Mouse (Mus musculus) CD4-positive, CD25-positive, alpha-beta regulatory T cell, adult 4 months (primary cell): Measurements from ENCODE around the gene Ino80b. TPM values are rescaled to one million over a fixed set of nuclear protein-coding genes. Genes with fewer than 3 reads are reported as not detected.

Experiments
- ATAC-seq: one replicate; pipeline ENCODE4 v1.8.0; 2017
- polyA plus RNA-seq, 2 experiments: library from polyadenylated mRNA; unstranded; fragments of 100-300 nt; shearing (Covaris generic); gene quantifications; one replicate each; pipeline ENCODE4 v1.2.1; 2017

Gene Ino80b
- polyA plus RNA-seq, 2 experiments from 2014 or later: 0.56 to 3.3 TPM

DNA sequence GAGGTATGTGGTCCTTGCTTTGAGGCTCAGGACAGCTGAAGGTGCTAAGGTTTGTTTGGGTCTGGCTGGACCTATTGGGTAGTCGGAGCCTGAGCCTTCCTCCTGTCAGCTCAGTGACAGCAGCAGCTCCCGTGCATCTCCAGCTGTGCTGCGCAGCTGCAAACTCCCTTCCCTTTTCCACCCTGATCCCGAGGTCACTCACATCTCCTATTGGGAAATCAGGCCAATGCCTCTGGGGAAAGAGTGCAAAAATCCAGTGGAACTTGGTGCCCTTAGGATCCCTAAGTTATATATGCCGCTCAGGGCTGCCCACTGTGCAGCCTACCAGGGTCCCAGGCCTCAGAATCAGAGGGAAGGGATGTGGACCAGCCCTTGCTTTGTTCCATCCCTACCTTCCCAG lies 41.7 kb downstream of the Ino80b start:
- no peak for ATAC-seq

DNA sequence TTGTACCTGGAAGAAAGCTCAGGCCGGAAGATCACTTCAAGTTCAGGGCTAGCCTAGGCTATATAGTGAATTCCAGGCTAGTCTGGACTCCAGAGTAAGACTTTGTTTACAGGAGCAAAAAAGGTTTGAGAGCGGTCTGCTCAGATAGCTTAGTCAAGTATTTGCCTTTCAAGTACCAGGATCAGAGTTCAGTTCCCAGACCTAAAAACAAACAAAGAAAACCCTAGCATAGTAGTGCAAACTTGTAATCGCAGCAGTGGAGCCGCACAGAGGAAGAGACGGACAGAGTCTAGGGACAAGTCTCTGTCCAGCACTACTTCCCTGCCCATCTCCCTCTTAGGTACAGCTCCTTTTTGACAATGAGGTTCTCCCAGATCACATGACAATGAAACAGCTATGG lies 45.0 kb downstream of the Ino80b start:
- ATAC-seq: no peak

DNA sequence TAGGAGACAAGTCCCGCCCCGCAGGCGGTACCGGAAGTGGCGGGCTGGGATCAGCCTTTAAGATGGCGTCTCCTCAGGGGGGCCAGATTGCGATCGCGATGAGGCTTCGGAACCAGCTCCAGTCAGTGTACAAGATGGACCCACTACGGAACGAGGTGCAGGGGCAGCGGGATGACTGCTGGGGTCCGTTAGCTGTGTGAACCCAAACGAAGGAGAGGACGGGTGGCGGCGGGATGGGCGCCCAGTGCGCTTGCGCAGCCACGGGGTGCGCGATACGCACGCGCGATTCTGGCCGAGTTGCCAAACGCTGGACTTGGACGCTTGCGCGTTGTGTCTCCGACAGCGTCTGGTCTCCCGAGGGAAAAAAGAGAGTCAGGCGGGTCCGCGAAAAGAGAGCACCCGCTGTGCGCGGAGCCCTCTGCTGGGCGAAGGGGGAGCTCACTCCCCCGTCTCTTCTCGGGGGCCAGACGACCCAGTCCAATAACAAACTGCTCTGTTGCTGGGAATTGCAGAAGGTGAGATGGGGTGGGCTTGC lies 46.8 kb downstream of the Ino80b start:
- ATAC-seq: peak; percentile 96

DNA sequence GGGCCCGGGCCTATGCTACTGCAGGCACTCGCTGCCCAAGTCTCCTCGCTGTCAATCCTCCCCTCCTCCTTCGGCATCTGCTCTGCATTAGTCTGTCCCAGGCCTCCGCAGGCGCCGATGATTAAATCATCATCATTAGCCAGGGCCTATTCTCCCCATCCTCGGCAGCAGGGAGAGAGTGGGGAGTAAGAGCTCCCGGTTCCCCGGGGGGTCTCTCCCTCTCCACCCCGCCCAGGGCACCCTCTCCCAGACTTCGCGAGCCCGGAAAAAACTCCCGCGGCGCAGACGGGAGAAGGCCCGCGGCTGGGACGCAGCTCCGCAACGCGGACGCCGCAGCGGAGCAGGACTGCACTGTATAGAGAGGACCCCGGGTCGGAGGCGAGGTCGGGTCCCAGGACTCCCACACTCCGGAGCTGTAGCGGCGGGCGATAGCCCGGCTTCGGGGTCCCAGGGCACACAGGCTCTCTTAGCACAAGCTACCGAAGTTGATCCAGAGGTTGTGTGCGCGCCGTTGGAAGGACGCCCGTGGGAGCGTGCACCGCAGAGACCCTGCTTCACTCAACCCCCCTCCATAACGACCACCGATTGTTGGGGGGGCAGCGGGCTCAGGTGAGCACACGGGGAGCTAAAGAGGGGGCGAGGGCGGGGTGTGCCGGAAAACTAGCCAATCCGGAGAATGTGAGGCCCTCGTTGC lies 47.5 kb downstream of the Ino80b start, which contains the start of gene Pcgf1:
Gene Pcgf1 (plus strand): TSS at position 240 of the 694 bp plus-strand sequence.
- peak; percentile 40 for ATAC-seq

DNA sequence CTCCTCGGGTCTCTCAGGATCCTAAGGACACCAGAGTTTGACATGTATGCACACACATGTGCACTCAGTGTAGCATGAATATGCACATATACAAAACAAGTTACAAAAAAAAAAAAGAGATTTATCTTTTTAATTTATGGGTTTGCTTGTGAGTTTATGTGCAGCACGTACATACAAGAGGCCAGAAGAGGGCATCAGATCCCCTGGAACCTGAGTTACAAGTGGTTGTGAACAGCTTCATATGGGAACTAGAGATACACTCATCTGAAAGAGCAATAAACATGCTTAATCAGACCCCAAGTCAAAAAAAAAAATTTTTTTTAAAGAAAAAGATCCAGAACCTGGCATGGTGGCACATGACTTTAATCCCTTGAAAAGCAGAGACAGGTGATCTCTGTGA lies 50.3 kb downstream of the Ino80b start:
- no peak for ATAC-seq

Other genes starting within 250 kb of the Ino80b start
- gene Sema4f, start 185.7 kb downstream of the Ino80b start, polyA plus RNA-seq: 1 to 10 TPM; 2.3 to 3.1 TPM
- 1 to 10 TPM in 1 of 2 experiments, under 1 TPM in 1; 0.94 to 1.4 TPM for gene M1ap, start 178.5 kb downstream of the Ino80b start, polyA plus RNA-seq
- 100 to 1,000 TPM in 1 of 2 experiments, 10 to 100 TPM in 1; 31.8 to 115 TPM for gene Dok1, start 92.0 kb downstream of the Ino80b start, polyA plus RNA-seq
- 1 to 10 TPM in 1 of 2 experiments, not detected in 1; 1.8 TPM for gene Loxl3, start 91.3 kb downstream of the Ino80b start, polyA plus RNA-seq
- 100 to 1,000 TPM; 424 to 552 TPM for gene Aup1, start 70.9 kb downstream of the Ino80b start, polyA plus RNA-seq
- gene Htra2, start 70.2 kb downstream of the Ino80b start, polyA plus RNA-seq: 10 to 100 TPM; 27.3 to 37.9 TPM
- 1 to 10 TPM; 1.9 to 4.5 TPM for gene Dqx1, start 67.6 kb downstream of the Ino80b start, polyA plus RNA-seq
- gene Tlx2, start 55.1 kb downstream of the Ino80b start, polyA plus RNA-seq: not detected
- gene Pcgf1, start 47.6 kb downstream of the Ino80b start, polyA plus RNA-seq: 10 to 100 TPM; 42.5 to 49.3 TPM
- gene Lbx2, start 39.1 kb downstream of the Ino80b start, polyA plus RNA-seq: not detected
- gene Ccdc142, start 23.8 kb downstream of the Ino80b start, polyA plus RNA-seq: 1 to 10 TPM in 1 of 2 experiments, under 1 TPM in 1; 0.82 to 2.2 TPM
- under 1 TPM; 0.67 to 0.68 TPM for gene Gm42688, start 23.8 kb downstream of the Ino80b start, polyA plus RNA-seq
- gene Mrpl53, start 16.4 kb downstream of the Ino80b start, polyA plus RNA-seq: 10 to 100 TPM; 57.0 to 61.5 TPM
- gene Mogs, start 9.9 kb downstream of the Ino80b start, polyA plus RNA-seq: 10 to 100 TPM in 1 of 2 experiments, 1 to 10 TPM in 1; 6.5 to 16.0 TPM
- 10 to 100 TPM; 20.4 to 23.6 TPM for gene Wbp1, start 3.9 kb downstream of the Ino80b start, polyA plus RNA-seq
- gene Rtkn, start 10.0 kb upstream of the Ino80b start, polyA plus RNA-seq: under 1 TPM in 1 of 2 experiments, not detected in 1; 0.49 TPM
- gene Wdr54, start 31.0 kb upstream of the Ino80b start, polyA plus RNA-seq: 1 to 10 TPM in 1 of 2 experiments, not detected in 1; 2.1 TPM
- gene 1700003E16Rik, start 31.0 kb upstream of the Ino80b start, polyA plus RNA-seq: not detected
- 10 to 100 TPM; 14.7 to 18.2 TPM for gene Dctn1, start 40.5 kb upstream of the Ino80b start, polyA plus RNA-seq
- gene Slc4a5, start 94.4 kb upstream of the Ino80b start, polyA plus RNA-seq: 1 to 10 TPM in 1 of 2 experiments, under 1 TPM in 1; 0.75 to 1.1 TPM
- 100 to 1,000 TPM; 128 TPM for gene Mthfd2, start 200.5 kb upstream of the Ino80b start, polyA plus RNA-seq
- 10 to 100 TPM; 48.6 to 70.3 TPM for gene Mob1a, start 200.6 kb upstream of the Ino80b start, polyA plus RNA-seq
- gene Bola3, start 223.7 kb upstream of the Ino80b start, polyA plus RNA-seq: 10 to 100 TPM; 57.5 to 66.1 TPM